Mouse (Mus musculus): ENCODE measurements around the gene Jade3.

DNA sequence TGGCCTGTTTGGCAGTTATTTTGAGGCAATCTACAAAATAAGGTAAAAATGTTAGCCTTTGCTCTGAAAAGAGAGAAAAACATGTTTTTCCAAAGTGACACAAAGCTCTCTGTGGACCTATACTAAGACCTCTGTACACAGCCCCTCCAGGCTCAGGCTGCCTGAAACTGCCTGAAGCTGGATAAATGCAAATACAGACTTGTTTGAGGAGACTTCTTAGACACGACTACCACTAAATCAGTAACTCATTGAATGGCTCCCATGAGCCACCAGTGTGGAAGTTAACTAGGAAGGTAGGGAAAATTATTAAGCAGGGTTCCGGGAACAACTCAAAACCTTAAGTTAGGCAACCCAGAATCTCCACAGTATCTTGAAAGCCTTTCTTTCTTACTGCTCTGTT lies 17.8 kb upstream of the Jade3 start:
- TF ChIP-seq CTCF (IDR thresholded peaks at IDR 0.05) (no peak), EP300 (IDR thresholded peaks at IDR 0.05) (no peak)

Measured in lung, postnatal 0 days (tissue).